Mouse (Mus musculus): ENCODE results near the gene Cplx2. TPM values are rescaled to one million over a fixed set of nuclear protein-coding genes. Genes with fewer than 3 reads are reported as not detected.

Gene Cplx2
- polyA plus RNA-seq, 1 experiment from 2014 or later, result 26.8 TPM

GRCm38 (mm10) chr13:54372665-54373064 is 1.5 kb downstream of the Cplx2 start:
- Histone ChIP-seq H3K9ac (replicated peaks) (peak overlapping the region; percentile 66), H3K4me2 (replicated peaks) (peak overlapping the region; percentile 72), H3K27ac (replicated peaks) (peak overlapping the region; percentile 92), H3K4me3 (peak overlapping the region; percentile 54), H3K36me3 (no peaks in the 10 kb centered on the region), H3K9me3 (no peaks in the 10 kb centered on the region), H3K4me1 (peaks cover 51% of the 10 kb centered on the region), H3K27me3 (no peaks in the 10 kb centered on the region)
- peak; percentile 71 for ATAC-seq (replicated peaks)
- WGBS, result under 1% methylated on average over 15 of the region's 16 CpGs

- Histone ChIP-seq H3K27ac (replicated peaks) (peak overlapping the region; percentile 36), H3K9me3 (no peaks in the 10 kb centered on the region), H3K36me3 (no peaks in the 10 kb centered on the region), H3K4me2 (replicated peaks) (peak overlapping the region; percentile 23), H3K27me3 (no peaks in the 10 kb centered on the region), H3K4me3 (peak overlapping the region; percentile 4; the same call in 1 of the 2 replicates), H3K9ac (replicated peaks) (0 out of 2 replicates have a peak overlapping the region, but pooled peaks have one; percentile 16), H3K4me1 (peaks cover 47% of the 10 kb centered on the region)
- WGBS, result 27% methylated on average over 9 of the region's 9 CpGs
- no peak for ATAC-seq (replicated peaks)
Observed at GRCm38 (mm10) chr13:54374106-54374706, 3.1 kb downstream of the Cplx2 start.

GRCm38 (mm10) chr13:54375497-54376495 is 4.6 kb downstream of the Cplx2 start:
- Histone ChIP-seq H3K4me2 (replicated peaks) (no peak overlapping the region), H3K9ac (replicated peaks) (no peak overlapping the region), H3K27ac (replicated peaks) (0 out of 2 replicates have a peak overlapping the region, but pooled peaks have one; percentile 12), H3K4me1 (peaks cover 39% of the 10 kb centered on the region), H3K9me3 (no peaks in the 10 kb centered on the region), H3K4me3 (no peak overlapping the region), H3K27me3 (no peaks in the 10 kb centered on the region), H3K36me3 (0 out of 2 replicates have a peak, but pooled peaks cover 6% of the 10 kb centered on the region)
- 69% methylated on average over 11 of the region's 11 CpGs for WGBS
- ATAC-seq (replicated peaks), result no peak

- no peak for ATAC-seq (replicated peaks)
- Histone ChIP-seq H3K36me3 (0 out of 2 replicates have a peak, but pooled peaks cover 6% of the 10 kb centered on the region), H3K9ac (replicated peaks) (no peak overlapping the region), H3K4me1 (peaks cover 30% of the 10 kb centered on the region), H3K4me2 (replicated peaks) (no peak overlapping the region), H3K9me3 (no peaks in the 10 kb centered on the region), H3K27me3 (no peaks in the 10 kb centered on the region), H3K27ac (replicated peaks) (no peak overlapping the region), H3K4me3 (no peak overlapping the region)
- 79% methylated on average over 7 of the region's 7 CpGs for WGBS
Observed at GRCm38 (mm10) chr13:54376736-54377135, 5.6 kb downstream of the Cplx2 start.

GRCm38 (mm10) chr13:54378051-54378450 is 6.9 kb downstream of the Cplx2 start:
- no peaks in the 10 kb centered on the region for H3K27me3 ChIP-seq
- no peak for ATAC-seq (replicated peaks)
- no peak overlapping the region for H3K4me3 ChIP-seq
- WGBS, result 61% methylated on average over 3 of the region's 3 CpGs
- no peak overlapping the region for H3K4me2 ChIP-seq (replicated peaks)
- H3K36me3 ChIP-seq, result 0 out of 2 replicates have a peak, but pooled peaks cover 6% of the 10 kb centered on the region
- peaks cover 18% of the 10 kb centered on the region for H3K4me1 ChIP-seq
- H3K27ac ChIP-seq (replicated peaks), result no peak overlapping the region
- H3K9ac ChIP-seq (replicated peaks), result no peak overlapping the region
- H3K9me3 ChIP-seq, result no peaks in the 10 kb centered on the region

GRCm38 (mm10) chr13:54380421-54380820 is 9.3 kb downstream of the Cplx2 start:
- no peaks in the 10 kb centered on the region for H3K9me3 ChIP-seq

GRCm38 (mm10) chr13:54381396-54381795 is 10.2 kb downstream of the Cplx2 start:
- Histone ChIP-seq H3K36me3 (0 out of 2 replicates have a peak, but pooled peaks cover 6% of the 10 kb centered on the region), H3K9me3 (no peaks in the 10 kb centered on the region), H3K27me3 (no peaks in the 10 kb centered on the region), H3K4me1 (peaks cover 22% of the 10 kb centered on the region), H3K27ac (replicated peaks) (no peak overlapping the region), H3K4me3 (no peak overlapping the region), H3K4me2 (replicated peaks) (no peak overlapping the region), H3K9ac (replicated peaks) (no peak overlapping the region)
- ATAC-seq (replicated peaks), result no peak
- 89% methylated on average over 8 of the region's 8 CpGs for WGBS

More at GRCm38 (mm10) chr13:54380421-54380820, 9.3 kb downstream of the Cplx2 start:
- Histone ChIP-seq H3K36me3 (0 out of 2 replicates have a peak, but pooled peaks cover 6% of the 10 kb centered on the region), H3K27me3 (no peaks in the 10 kb centered on the region), H3K4me1 (peaks cover 14% of the 10 kb centered on the region), H3K9ac (replicated peaks) (no peak overlapping the region), H3K27ac (replicated peaks) (no peak overlapping the region), H3K4me2 (replicated peaks) (no peak overlapping the region), H3K4me3 (no peak overlapping the region)
- ATAC-seq (replicated peaks), result no peak
- 91% methylated on average over 5 of the region's 5 CpGs for WGBS

GRCm38 (mm10) chr13:54383531-54383930 is 12.4 kb downstream of the Cplx2 start:
- ATAC-seq (replicated peaks), result no peak
- Histone ChIP-seq H3K4me2 (replicated peaks) (no peak overlapping the region), H3K9me3 (no peaks in the 10 kb centered on the region), H3K4me1 (peaks cover 39% of the 10 kb centered on the region), H3K9ac (replicated peaks) (no peak overlapping the region), H3K4me3 (no peak overlapping the region), H3K36me3 (0 out of 2 replicates have a peak, but pooled peaks cover 6% of the 10 kb centered on the region), H3K27me3 (no peaks in the 10 kb centered on the region), H3K27ac (replicated peaks) (no peak overlapping the region)
- 83% methylated on average over 5 of the region's 5 CpGs for WGBS

GRCm38 (mm10) chr13:54384518-54384917 is 13.4 kb downstream of the Cplx2 start:
- no peaks in the 10 kb centered on the region for H3K27me3 ChIP-seq
- no peak overlapping the region for H3K4me3 ChIP-seq
- H3K4me2 ChIP-seq (replicated peaks), result no peak overlapping the region
- peaks cover 42% of the 10 kb centered on the region for H3K4me1 ChIP-seq
- peak overlapping the region; percentile 59; the same call in 1 of the 2 replicates for H3K27ac ChIP-seq (replicated peaks)
- 0 out of 2 replicates have a peak overlapping the region, but pooled peaks have one; percentile 8 for H3K9ac ChIP-seq (replicated peaks)
- ATAC-seq (replicated peaks), result peak; percentile 46; the same call in 1 of the 2 replicates
- WGBS, result 36% methylated on average over 5 of the region's 5 CpGs
- H3K9me3 ChIP-seq, result no peaks in the 10 kb centered on the region
- 0 out of 2 replicates have a peak, but pooled peaks cover 6% of the 10 kb centered on the region for H3K36me3 ChIP-seq

- no peaks in the 10 kb centered on the region for H3K9me3 ChIP-seq
- peak overlapping the region; percentile 59 for H3K27ac ChIP-seq (replicated peaks)
- H3K27me3 ChIP-seq, result no peaks in the 10 kb centered on the region
- H3K4me3 ChIP-seq, result no peak overlapping the region
- H3K4me1 ChIP-seq, result peaks cover 50% of the 10 kb centered on the region
- no peak overlapping the region for H3K4me2 ChIP-seq (replicated peaks)
- 52% methylated on average over 19 of the region's 19 CpGs for WGBS
- H3K36me3 ChIP-seq, result 0 out of 2 replicates have a peak, but pooled peaks cover 4% of the 10 kb centered on the region
- peak overlapping the region; percentile 8; the same call in 1 of the 2 replicates for H3K9ac ChIP-seq (replicated peaks)
- no peak for ATAC-seq (replicated peaks)
Observed at GRCm38 (mm10) chr13:54385008-54386004, 14.2 kb downstream of the Cplx2 start.

Measured in forebrain, embryonic 15.5 days (tissue).